8 mouse cellular contexts compared by ENCODE assay signal in genomic region chr5:144548079-144548631, GRCm38 (mm10). TPM values are rescaled to one million over a fixed set of nuclear protein-coding genes. Genes with fewer than 3 reads are reported as not detected.
A peak's percentile ranks its signal among the peaks of the same experiment; 100 is the strongest.
DNase-seq lines count a peak whose midpoint lies in the region; ATAC-seq and TF ChIP-seq lines count a peak whose summit lies in the region.

No protein-coding gene starts in this region.

- intact Hi-C loops in left cerebral cortex, postnatal 36 days (cut with DNase I): loop anchor here (5.0 kb wide), 3 partner anchors 74 to 99 kb away; no protein-coding TSS in a partner anchor

- H3K4me1 ChIP-seq in cerebellum, adult 2 months (ENCODE audit: control insufficient read depth, insufficient read depth, low read length): peaks cover 4% of the 10 kb centered on the region; the same call in 1 of the 2 replicates
- H3K4me1 ChIP-seq in liver, embryonic 12.5 days: 0 out of 2 replicates have a peak, but pooled peaks cover 3% of the 10 kb centered on the region

- 5% methylated on average over 21 of the region's 21 CpGs for WGBS in cerebellum, adult 2 months
- 26% methylated on average over 21 of the region's 21 CpGs for WGBS in liver, embryonic 12.5 days (ENCODE audit: insufficient replicate concordance)

- H3K9me3 ChIP-seq in liver, embryonic 12.5 days (replicated peaks): no peaks in the 10 kb centered on the region

- peak overlapping the region; percentile 20; the same call in 1 of the 2 replicates for H3K4me2 ChIP-seq in liver, embryonic 12.5 days

- no peaks in the 10 kb centered on the region for H3K36me3 ChIP-seq in liver, embryonic 12.5 days

- no peak overlapping the region for H3K27ac ChIP-seq in cerebellum, adult 2 months (ENCODE audit: insufficient read depth, low read length)
- H3K27ac ChIP-seq in liver, embryonic 12.5 days: no peak overlapping the region

- no peak for TF ChIP-seq CTCF in cerebellum, adult 2 months (IDR thresholded peaks at IDR 0.05; ENCODE audit: borderline replicate concordance, insufficient read depth, low read depth, low read length)

- no peak for TF ChIP-seq POLR2A in cerebellum, adult 2 months (IDR thresholded peaks at IDR 0.05; ENCODE audit: borderline replicate concordance, insufficient read depth, low read length)

- peaks cover 6% of the 10 kb centered on the region; the same call in 1 of the 2 replicates for H3K27me3 ChIP-seq in cerebellum, adult 2 months (ENCODE audit: control insufficient read depth, insufficient read depth, low read length)
- H3K27me3 ChIP-seq in liver, embryonic 12.5 days (replicated peaks): peaks cover 69% of the 10 kb centered on the region

- no peak for ATAC-seq in liver, embryonic 12.5 days

- peak overlapping the region; percentile 9 for H3K4me3 ChIP-seq in cerebellum, adult 2 months (replicated peaks; ENCODE audit: insufficient read depth, low read depth, low read length)
- H3K4me3 ChIP-seq in liver, embryonic 12.5 days: no peak overlapping the region

- peak in 1 of 2 experiments; percentile 18 for DNase-seq in cerebellum, adult 2 months
- no peak for DNase-seq in cerebellum, adult 18-20 months
- no peak for DNase-seq in liver
- DNase-seq in left cerebral cortex, postnatal 36 days (ENCODE audit: low spot score in 2 of 2): peak; percentile 43 to 56
- DNase-seq in right cerebral cortex, postnatal 10 days (ENCODE audit: low spot score in 2 of 2): peak; percentile 46 to 56
- DNase-seq in adrenal gland, postnatal 36 days: no peak
- no peak for DNase-seq in spleen, postnatal 10 days (ENCODE audit: low spot score in 2 of 2)

- no peak overlapping the region for H3K9ac ChIP-seq in liver, embryonic 12.5 days

RNA-seq across cellular contexts. Expression of gene Nptx2, which starts 2.5 kb away (rescaled TPM):
- 4.8 and 5.3 TPM in 2 replicates for polyA plus RNA-seq in cerebellum, adult 2 months (2012; rRNA removed)
- polyA plus RNA-seq in liver, embryonic 12.5 days (2016; fragmentation: Nextera tagmentation; extraction: Ambion mirVana): 0.06 TPM in 1 of 2 replicates, not detected in the other
- 100 to 1,000 TPM; 101 to 102 TPM for total RNA-seq in left cerebral cortex, postnatal 36 days (2021)
- under 1 TPM; 0.56 TPM for total RNA-seq in adrenal gland, postnatal 36 days (2021)

Comparison
In these comparisons a context has a peak if more than half of its experiments do, and no peak if none do; other contexts are left out.
1. DNase-seq: peak in left cerebral cortex, postnatal 36 days (2 of 2) and right cerebral cortex, postnatal 10 days (2 of 2); none in cerebellum, adult 18-20 months (0 of 2), liver (single experiment), adrenal gland, postnatal 36 days (0 of 2) and spleen, postnatal 10 days (0 of 2).
2. RNA of gene Nptx2, which starts 2.5 kb away (total RNA-seq): 101 to 102 TPM in left cerebral cortex, postnatal 36 days; 0.56 TPM in adrenal gland, postnatal 36 days; every median in the first group is over 10 times any median in the second.